Mouse (Mus musculus): ENCODE data around the gene Mertk. TPM values are rescaled to one million over a fixed set of nuclear protein-coding genes. Genes with fewer than 3 reads are reported as not detected.

Mertk gene
- polyA plus RNA-seq, 1 experiment, result not detected

DNA sequence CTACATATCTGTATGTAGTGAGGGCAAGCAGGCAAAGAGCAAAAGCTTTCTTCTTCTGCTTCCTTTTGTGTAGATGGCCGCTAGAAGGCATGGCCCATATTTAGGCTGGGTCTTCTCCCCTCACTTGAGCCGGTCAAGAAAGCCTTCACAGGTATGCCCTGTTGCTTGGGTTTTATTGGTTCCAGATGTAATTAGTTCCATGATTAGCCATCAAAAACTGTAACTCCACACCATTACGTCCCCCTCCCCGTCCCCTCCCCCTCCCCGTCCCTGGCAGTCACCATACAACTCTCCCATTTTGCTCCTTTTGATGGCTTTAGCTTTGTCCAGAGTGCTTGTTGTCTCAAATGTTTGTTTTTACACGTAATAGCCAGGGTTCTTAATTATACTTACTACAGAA, 14.2 kb downstream of the Mertk start:
- TF ChIP-seq GATA1 (IDR thresholded peaks at IDR 0.05; ENCODE audit: low read length), result no peak

DNA sequence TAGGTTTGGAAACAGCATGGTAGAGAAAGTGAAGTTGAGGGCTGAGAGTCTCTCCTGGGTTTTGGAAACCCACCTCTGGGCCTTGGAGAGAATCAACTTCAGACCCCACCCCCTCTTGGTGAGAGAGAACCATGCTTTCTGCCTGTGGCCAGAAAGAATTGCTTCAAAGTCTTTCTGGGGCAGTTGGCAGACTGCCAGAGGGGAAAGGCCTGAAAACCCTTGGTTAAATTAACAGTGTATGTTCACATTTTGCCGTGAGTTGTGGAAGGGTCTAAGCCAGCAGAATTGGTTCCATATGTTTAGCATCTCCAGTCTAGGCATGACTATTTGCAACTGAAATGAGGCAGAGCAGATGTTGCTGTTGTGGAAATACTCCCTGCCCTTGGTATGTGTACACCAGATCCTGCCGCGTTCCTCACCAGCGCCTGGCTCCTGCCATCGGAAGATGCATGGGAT, 14.8 kb downstream of the Mertk start:
- TF ChIP-seq GATA1 (IDR thresholded peaks at IDR 0.05; ENCODE audit: low read length), result no peak

DNA sequence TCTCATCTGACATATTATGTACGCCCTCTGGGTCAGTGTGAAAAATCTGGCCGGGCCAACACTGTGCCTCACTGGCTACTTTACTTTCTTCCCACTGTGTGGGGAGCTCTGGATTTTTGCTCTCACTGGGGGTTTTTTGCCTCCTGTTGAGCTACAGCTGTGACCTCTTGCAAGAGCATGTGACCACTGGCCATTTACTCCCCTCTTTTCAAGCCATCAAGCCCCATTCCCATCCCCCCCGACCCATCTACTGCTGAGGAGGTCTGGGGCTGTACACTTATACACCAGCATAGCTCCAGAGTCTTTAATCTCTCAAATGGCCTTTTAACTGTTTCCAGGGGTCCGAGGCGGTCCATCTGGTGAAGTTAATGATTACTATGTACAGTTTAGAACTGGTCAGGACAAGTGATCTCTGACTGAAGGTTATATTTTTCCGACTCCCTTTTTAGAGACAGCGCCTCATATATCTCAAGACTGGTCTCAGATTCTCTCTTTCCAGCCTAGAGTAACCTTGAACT, 16.0 kb downstream of the Mertk start:
- no peak for TF ChIP-seq GATA1 (IDR thresholded peaks at IDR 0.05; ENCODE audit: low read length)

DNA sequence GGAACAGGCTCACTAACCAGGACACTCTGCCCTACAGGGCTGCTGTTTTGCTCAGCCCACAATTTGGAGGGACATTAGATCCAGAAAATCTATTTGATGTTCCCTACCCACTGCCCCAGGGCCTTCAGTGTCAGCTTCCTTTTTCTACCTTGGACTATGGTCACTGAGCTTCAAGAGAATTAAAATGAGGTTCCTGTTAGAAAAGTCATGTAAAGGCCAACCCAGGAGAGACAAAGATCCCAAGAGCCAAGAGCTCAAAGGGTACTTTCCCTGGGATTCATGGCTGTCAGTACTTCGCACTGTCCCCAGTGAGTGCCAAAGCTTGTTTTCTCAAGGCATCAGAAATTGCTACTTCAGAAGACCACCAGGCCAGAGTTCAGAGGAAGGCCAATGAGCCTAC, 17.2 kb downstream of the Mertk start:
- no peak for TF ChIP-seq GATA1 (IDR thresholded peaks at IDR 0.05; ENCODE audit: low read length)

DNA sequence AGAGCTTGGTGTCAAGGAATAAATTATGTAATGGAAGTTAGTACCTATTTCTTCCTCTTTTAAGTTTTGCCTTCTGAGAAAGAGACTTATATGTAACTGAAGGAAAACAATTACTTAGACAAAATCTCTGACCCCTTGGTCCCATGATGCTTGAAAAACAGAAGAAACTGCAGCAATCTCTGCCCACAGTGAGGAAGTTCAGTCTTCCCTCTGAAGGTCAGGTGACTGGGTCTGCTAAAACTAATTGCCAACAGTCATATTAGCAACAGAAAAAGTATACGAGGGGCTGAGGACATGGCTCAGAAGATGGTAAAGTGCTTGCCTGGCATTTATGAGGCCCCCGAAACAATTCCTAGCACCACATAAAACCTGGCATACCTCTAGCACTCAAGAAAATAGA, 20.6 kb downstream of the Mertk start:
- no peak for TF ChIP-seq GATA1 (IDR thresholded peaks at IDR 0.05; ENCODE audit: low read length)

DNA sequence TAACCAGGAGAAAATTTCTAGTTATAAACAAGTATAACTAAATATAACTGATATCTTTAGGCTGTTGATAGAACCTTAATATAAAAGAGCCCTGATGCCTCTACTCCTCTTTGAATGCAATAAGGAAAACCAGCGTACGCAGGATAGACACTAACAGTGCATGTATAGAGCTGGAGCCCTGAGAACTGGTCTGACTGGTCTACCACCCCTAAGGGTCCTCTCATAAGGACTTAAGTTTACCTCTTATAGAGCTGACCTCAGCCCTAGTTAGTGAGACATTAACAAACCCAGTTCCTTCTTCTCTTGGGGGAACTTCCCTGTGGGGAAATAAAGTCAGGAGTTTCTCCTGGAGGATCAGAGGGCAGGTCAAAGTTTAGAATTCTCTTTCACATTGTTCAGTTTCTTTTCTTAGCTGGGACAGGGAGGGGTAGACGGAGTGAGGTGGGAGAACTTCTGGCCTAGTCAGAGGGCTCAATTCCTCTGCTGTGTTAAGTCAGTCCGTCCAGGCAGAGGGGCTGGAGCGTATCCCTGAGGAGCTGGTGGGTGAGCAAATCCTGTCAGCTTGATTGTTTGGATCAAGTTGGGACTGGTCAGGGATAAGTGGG, 23.5 kb downstream of the Mertk start:
- TF ChIP-seq GATA1 (IDR thresholded peaks at IDR 0.05; ENCODE audit: low read length), result no peak

DNA sequence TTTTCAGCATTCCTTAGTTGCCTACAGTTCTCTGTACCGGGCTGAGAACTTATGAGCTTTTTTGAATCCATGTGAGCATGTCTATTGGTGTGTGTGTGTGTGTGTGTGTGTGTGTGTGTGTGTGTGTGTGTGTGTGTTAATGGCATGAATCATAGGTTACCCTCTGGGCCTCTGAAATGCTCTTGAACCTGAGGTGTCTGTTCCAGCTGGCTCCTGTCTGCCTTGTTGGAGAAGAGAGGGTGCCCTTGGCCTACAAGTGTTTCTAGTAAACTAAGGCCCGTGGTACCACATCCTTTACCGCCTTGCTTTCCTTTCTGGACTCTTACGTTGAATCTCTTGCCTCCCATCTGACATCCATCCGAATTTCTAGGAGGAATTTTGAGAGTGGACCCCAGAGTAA, 27.3 kb downstream of the Mertk start:
- TF ChIP-seq GATA1 (IDR thresholded peaks at IDR 0.05; ENCODE audit: low read length), result no peak

DNA sequence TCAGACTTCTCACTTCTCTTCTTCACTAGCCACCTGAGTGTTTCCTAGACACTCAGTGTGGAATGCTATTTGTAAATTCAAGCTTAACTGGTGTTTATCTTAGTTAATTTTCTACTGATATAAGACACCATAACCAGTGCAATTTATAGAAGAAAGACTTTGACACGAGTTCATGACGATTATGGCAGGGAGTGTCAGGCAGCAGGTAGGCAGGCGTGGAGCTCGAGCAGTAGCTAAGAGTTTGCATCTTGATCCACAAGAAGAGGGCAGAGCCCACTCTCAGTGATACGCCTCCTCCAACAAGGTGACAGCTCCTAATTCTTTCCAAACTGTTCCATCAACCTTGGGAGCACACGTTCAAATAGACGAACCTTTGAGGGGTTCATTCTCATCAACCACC, 27.9 kb downstream of the Mertk start:
- TF ChIP-seq GATA1 (IDR thresholded peaks at IDR 0.05; ENCODE audit: low read length), result no peak

DNA sequence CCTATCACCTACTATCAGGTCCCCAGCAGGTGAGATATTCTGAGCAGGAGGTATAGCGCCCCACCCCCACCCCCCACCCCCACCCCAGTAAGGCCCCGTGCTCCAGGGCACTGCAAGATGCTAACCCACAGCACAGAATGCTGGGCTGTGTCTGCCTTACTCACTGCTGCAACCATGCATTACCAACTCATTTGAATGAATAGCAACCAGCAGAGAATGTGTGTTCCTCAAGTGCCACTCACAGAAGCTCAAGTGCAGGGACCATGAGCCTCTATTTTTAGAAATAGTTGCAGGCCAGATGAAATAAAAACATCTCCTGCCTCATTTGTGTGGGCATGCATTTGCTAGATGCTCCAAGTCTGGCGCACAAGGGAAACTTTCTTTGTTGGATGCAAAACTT, 28.8 kb downstream of the Mertk start:
- TF ChIP-seq GATA1 (IDR thresholded peaks at IDR 0.05; ENCODE audit: low read length), result no peak

DNA sequence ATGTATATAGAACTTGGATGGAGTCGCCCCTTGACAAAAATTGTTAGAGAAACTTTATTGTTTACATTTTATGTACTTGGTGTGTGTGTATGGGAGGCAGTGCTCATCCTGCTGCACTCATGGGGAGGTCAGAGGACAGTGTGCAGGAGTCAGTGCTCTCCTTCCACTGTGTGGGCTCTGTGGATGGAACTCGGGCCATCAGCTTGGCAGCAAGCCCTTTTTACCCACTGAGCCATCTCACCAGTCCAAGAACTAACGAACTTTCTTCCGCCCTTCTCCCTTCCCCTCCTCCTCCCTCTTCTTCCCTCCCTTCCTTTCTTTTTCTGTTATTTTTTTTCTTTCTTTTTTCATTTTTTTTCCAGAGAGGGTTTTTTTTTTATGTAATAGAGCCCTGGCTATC, 29.3 kb downstream of the Mertk start:
- TF ChIP-seq GATA1 (IDR thresholded peaks at IDR 0.05; ENCODE audit: low read length), result no peak

DNA sequence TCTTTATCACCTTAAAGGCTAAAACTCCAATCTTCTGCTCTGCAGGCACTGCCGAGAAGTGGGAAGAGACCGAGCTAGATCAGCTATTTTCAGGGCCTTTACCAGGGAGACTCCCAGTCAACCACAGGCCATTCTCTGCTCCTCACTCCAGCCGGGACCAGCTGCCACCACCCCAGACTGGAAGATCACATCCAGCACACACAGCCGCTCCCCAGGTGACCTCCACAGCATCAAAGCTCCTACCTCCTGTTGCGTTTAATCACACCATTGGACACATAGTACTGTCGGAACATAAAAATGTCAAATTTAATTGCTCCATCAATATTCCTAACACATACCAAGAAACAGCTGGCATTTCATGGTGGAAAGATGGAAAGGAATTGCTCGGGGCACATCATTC, 30.4 kb downstream of the Mertk start:
- TF ChIP-seq GATA1 (IDR thresholded peaks at IDR 0.05; ENCODE audit: low read length), result no peak

DNA sequence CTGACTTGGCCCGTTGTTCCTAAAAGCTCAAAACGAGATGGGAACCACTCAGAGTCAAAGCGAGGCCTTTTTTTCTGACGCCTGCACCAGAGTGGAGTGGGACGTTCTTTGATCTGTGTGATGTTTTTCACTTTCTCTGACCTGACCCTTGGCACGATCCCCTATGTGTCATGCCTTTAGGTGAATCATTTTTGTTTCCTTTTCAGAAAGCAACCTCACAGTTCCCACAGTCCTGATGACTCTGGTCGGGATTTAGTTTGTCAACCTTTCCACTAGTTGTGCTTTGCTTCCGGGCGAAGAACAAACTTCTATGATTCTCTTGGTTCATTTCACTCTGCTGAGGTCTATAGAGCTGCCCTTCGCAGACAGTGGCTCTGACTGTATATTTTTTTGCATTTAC, 32.8 kb downstream of the Mertk start:
- no peak for TF ChIP-seq GATA1 (IDR thresholded peaks at IDR 0.05; ENCODE audit: low read length)

DNA sequence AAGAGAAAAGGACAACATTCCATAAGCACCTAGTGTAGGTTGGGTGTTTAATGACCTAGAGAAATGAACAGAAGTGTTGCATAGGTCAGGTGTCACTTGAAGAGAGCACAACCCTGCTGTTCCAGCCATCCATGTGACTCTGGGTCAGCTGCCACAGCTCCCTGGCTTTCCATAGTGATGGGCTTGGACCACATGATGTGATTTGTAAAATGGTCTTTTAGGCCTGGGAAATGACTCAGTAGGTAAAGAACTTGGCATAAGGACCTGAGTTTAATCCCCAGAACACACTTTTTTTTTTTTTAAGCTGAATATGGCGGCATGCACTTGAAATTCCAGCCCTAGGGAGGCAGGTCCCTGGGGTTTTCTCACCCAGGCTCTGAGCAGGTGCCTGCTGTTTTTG, 33.2 kb downstream of the Mertk start:
- no peak for TF ChIP-seq GATA1 (IDR thresholded peaks at IDR 0.05; ENCODE audit: low read length)

DNA sequence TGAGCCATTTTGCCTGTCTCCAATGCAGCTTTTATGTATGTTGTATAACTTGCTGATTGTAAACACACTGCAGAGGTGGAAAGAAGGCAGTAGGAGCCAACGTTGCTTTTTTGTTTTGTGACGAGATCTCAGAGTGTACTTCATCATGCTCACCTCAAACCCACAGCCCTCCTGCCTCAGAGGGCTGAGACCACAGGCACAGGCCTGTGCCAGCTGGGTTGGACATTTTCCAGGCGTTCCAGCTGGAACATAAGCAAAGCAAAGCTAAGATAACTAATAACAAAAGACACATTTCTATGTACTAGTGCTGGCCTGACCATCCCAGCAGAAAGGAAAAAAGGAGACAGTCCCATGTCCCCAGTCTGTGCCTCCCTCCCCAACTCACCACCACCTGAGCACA, 36.3 kb downstream of the Mertk start:
- no peak for TF ChIP-seq GATA1 (IDR thresholded peaks at IDR 0.05; ENCODE audit: low read length)

DNA sequence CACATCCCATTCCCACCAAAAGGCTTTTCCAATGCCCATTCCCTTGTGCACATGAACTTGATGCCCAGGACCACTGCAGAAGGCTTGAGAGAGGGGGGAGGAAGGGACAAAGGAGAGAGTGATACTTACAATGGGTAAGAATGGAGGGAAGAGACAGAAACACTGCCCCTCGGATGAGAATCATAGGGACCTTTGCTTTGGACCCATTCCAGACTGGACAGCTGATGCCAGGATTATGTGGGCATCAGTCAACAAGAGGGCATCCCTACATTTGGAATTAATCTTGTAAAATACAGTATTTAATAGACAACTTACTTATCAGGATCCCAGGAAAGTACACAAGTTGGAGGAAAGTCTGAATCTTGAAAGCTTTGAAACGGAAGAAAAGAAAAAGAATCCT, 38.3 kb downstream of the Mertk start:
- no peak for TF ChIP-seq GATA1 (IDR thresholded peaks at IDR 0.05; ENCODE audit: low read length)

DNA sequence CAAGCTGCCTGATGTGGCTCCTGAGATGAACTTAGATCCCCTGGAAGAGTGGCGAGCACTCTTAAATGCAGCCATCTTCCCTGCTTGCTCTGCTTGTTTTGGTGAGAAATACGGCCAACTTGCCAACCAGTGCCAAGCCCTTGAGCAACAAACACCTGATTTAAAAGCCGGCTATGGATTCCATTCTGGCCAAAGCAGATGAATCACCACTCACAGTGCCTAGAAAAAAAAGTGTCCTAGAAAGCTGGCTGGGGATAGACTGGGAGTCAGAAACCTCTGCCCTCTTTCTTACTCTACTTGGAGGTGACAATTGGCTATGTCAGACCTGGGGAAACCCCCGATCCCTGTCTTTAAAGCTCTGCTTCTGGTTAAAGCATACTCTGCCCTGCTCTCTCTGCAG, 39.0 kb downstream of the Mertk start:
- no peak for TF ChIP-seq GATA1 (IDR thresholded peaks at IDR 0.05; ENCODE audit: low read length)

DNA sequence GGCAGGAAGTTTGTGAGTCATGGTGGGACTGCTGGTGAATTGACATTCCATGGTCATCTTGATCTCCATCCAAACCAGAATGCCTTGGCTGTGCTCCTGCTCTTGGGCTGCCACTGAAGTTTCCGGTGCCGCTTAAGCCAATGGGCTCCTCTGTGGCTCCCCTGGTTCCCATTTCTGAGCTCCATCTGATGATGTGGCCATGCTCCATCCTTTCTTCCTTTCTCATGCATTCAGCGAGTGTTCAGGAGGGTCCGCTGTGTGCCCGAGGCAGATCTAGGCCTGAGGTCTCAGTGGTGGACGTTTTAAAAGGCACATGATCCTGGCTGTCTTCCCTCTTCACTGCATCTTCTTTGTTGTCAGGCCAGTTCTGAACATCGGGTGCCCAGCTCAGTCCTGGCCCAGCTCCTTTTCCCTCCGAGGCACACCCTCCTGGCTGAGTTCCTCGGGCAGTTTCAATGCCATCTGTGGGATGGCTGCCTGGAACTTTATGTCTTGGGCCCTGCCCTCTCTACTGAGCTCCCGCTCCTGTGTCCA, 40.0 kb downstream of the Mertk start:
- TF ChIP-seq GATA1 (IDR thresholded peaks at IDR 0.05; ENCODE audit: low read length), result no peak
